ENCODE assay signal across 12 mouse cellular contexts in the genomic region with DNA sequence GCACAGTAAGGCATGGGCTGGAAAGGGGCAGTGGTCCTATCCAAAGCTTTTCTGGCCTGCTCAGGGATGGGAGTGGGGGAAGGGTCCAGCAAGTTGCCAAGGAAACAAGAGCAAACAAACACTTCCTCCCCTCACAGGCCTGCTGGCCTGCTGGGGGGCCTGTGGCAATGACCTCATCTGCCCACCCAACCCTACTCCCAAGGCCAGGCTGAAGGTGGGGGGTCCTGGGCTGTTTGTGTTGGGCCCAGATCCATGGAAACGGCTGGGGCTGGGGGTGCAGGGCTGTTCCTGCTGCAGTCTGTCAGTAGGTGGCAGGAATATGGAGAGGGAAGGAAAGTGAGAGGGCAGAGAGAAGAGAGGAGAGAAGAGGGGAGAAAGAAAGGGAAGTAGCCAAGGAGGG. TPM values are rescaled to one million over a fixed set of nuclear protein-coding genes. Genes with fewer than 3 reads are reported as not detected.
DNase-seq lines count a peak whose midpoint lies in the region; ATAC-seq and TF ChIP-seq lines count a peak whose summit lies in the region.
"Had no signal": no experiment of that assay in that cellular context is flagged by ENCODE, and none has a peak within 500 bp of the region (broad histone marks: within the 10 kb centered on the region; RNA-seq: fewer than 3 reads in every experiment).

No protein-coding gene starts in this region.

- H3K9me3 ChIP-seq in forebrain, embryonic 10.5 days = no peaks in the 10 kb centered on the region
- H3K9me3 ChIP-seq in forebrain, embryonic 16.5 days (ENCODE audit: control insufficient read depth, low read length) = no peaks in the 10 kb centered on the region
- H3K9me3 ChIP-seq in lung, embryonic 15.5 days = no peaks in the 10 kb centered on the region
- no peaks in the 10 kb centered on the region for H3K9me3 ChIP-seq in hindbrain, embryonic 12.5 days (replicated peaks)
- H3K9me3 ChIP-seq in midbrain, embryonic 14.5 days (ENCODE audit: control insufficient read depth, low read length) = no peaks in the 10 kb centered on the region

- WGBS in forebrain, embryonic 10.5 days = 21% methylated on average over 1 of the region's 1 CpGs
- 10% methylated on average over 1 of the region's 1 CpGs for WGBS in forebrain, embryonic 16.5 days
- WGBS in lung, embryonic 15.5 days = 0% methylated on average over 1 of the region's 1 CpGs
- WGBS in lung, adult 2 months = 22% methylated on average over 1 of the region's 1 CpGs
- 4% methylated on average over 1 of the region's 1 CpGs for WGBS in hindbrain, embryonic 12.5 days
- WGBS in midbrain, embryonic 14.5 days = 4% methylated on average over 1 of the region's 1 CpGs

- DNase-seq in forebrain, embryonic 10.5 days (ENCODE audit: extremely low spot score, low spot score) = peak; percentile 59
- DNase-seq in lung, adult 2 months = no peak
- DNase-seq in midbrain, embryonic 14.5 days = peak; percentile 8
- DNase-seq in thymus, postnatal 10 days (ENCODE audit: low spot score in 2 of 2) = no peak
- no peak for DNase-seq in urinary bladder, postnatal 10 days (ENCODE audit: low spot score)
- DNase-seq: cerebellum, adult 11-12 months; kidney, adult 18-20 months had no signal

- no peak overlapping the region for H3K4me3 ChIP-seq in forebrain, embryonic 10.5 days
- no peak overlapping the region for H3K4me3 ChIP-seq in forebrain, embryonic 16.5 days (replicated peaks; ENCODE audit: low read length)
- no peak overlapping the region for H3K4me3 ChIP-seq in lung, embryonic 15.5 days
- no peak overlapping the region for H3K4me3 ChIP-seq in lung, adult 2 months (replicated peaks; ENCODE audit: extremely low read depth, low read depth, low read length)
- H3K4me3 ChIP-seq in hindbrain, embryonic 12.5 days = no peak overlapping the region
- H3K4me3 ChIP-seq in midbrain, embryonic 14.5 days (replicated peaks; ENCODE audit: low read depth, low read length) = no peak overlapping the region
- H3K4me3 ChIP-seq: megakaryocyte, embryonic 14.5 days had no signal

- peaks cover 50% of the 10 kb centered on the region for H3K27me3 ChIP-seq in forebrain, embryonic 10.5 days (ENCODE audit: poor library complexity, severe bottlenecking)
- no peaks in the 10 kb centered on the region for H3K27me3 ChIP-seq in forebrain, embryonic 16.5 days (replicated peaks; ENCODE audit: control insufficient read depth, insufficient read depth, low read length)
- no peaks in the 10 kb centered on the region for H3K27me3 ChIP-seq in lung, embryonic 15.5 days
- 0 out of 2 replicates have a peak, but pooled peaks cover 3% of the 10 kb centered on the region for H3K27me3 ChIP-seq in hindbrain, embryonic 12.5 days
- H3K27me3 ChIP-seq in midbrain, embryonic 14.5 days (ENCODE audit: control insufficient read depth, insufficient read depth, low read length) = no peaks in the 10 kb centered on the region

- ATAC-seq in forebrain, embryonic 16.5 days = no peak
- peak; percentile 20; the same call in 1 of the 2 replicates for ATAC-seq in lung, embryonic 15.5 days (ENCODE audit: borderline replicate concordance, extremely low read depth, low FRiP score, low TSS enrichment)
- 0 out of 2 replicates have a peak, but pooled peaks have one; percentile 32 for ATAC-seq in hindbrain, embryonic 12.5 days (ENCODE audit: low FRiP score)
- ATAC-seq in midbrain, embryonic 14.5 days (ENCODE audit: low FRiP score, low TSS enrichment) = no peak

- H3K36me3 ChIP-seq in forebrain, embryonic 10.5 days (replicated peaks) = peaks cover 3% of the 10 kb centered on the region
- H3K36me3 ChIP-seq in forebrain, embryonic 16.5 days (ENCODE audit: control insufficient read depth, insufficient read depth) = no peaks in the 10 kb centered on the region
- no peaks in the 10 kb centered on the region for H3K36me3 ChIP-seq in lung, embryonic 15.5 days
- H3K36me3 ChIP-seq in hindbrain, embryonic 12.5 days = no peaks in the 10 kb centered on the region
- H3K36me3 ChIP-seq in midbrain, embryonic 14.5 days (ENCODE audit: control insufficient read depth, insufficient read depth, low read length) = no peaks in the 10 kb centered on the region

- H3K9ac ChIP-seq in forebrain, embryonic 16.5 days (replicated peaks; ENCODE audit: low read depth, low read length) = no peak overlapping the region
- no peak overlapping the region for H3K9ac ChIP-seq in lung, embryonic 15.5 days
- H3K9ac ChIP-seq in hindbrain, embryonic 12.5 days = no peak overlapping the region
- H3K9ac ChIP-seq in midbrain, embryonic 14.5 days (replicated peaks; ENCODE audit: low read length) = no peak overlapping the region

- peaks cover 56% of the 10 kb centered on the region for H3K4me1 ChIP-seq in forebrain, embryonic 10.5 days
- H3K4me1 ChIP-seq in forebrain, embryonic 16.5 days (replicated peaks; ENCODE audit: control insufficient read depth, insufficient read depth, low read length) = no peaks in the 10 kb centered on the region
- H3K4me1 ChIP-seq in lung, embryonic 15.5 days = peaks cover 8% of the 10 kb centered on the region
- H3K4me1 ChIP-seq in lung, adult 2 months (ENCODE audit: control insufficient read depth, insufficient read depth, low read length) = no peaks in the 10 kb centered on the region
- H3K4me1 ChIP-seq in hindbrain, embryonic 12.5 days = peaks cover 7% of the 10 kb centered on the region; the same call in 1 of the 2 replicates
- H3K4me1 ChIP-seq in midbrain, embryonic 14.5 days (ENCODE audit: control insufficient read depth, insufficient read depth, low read length) = no peaks in the 10 kb centered on the region
- H3K4me1 ChIP-seq: megakaryocyte, embryonic 14.5 days had no signal

- TF ChIP-seq POLR2A in lung, adult 2 months (IDR thresholded peaks at IDR 0.05; ENCODE audit: borderline replicate concordance, extremely low read depth, low read depth, low read length) = no peak

- H3K4me2 ChIP-seq in forebrain, embryonic 16.5 days (ENCODE audit: low read length) = no peak overlapping the region
- no peak overlapping the region for H3K4me2 ChIP-seq in lung, embryonic 15.5 days
- no peak overlapping the region for H3K4me2 ChIP-seq in hindbrain, embryonic 12.5 days (replicated peaks)
- no peak overlapping the region for H3K4me2 ChIP-seq in midbrain, embryonic 14.5 days (ENCODE audit: low read length)

- H3K27ac ChIP-seq in forebrain, embryonic 10.5 days = peak overlapping the region; percentile 62
- no peak overlapping the region for H3K27ac ChIP-seq in forebrain, embryonic 16.5 days (ENCODE audit: low read length)
- no peak overlapping the region for H3K27ac ChIP-seq in lung, embryonic 15.5 days
- H3K27ac ChIP-seq in hindbrain, embryonic 12.5 days = no peak overlapping the region
- H3K27ac ChIP-seq in midbrain, embryonic 14.5 days (replicated peaks; ENCODE audit: low read depth, low read length) = no peak overlapping the region

- TF ChIP-seq CTCF in lung, adult 2 months (IDR thresholded peaks at IDR 0.05; ENCODE audit: insufficient read depth, low read length) = no peak

RNA-seq across cellular contexts. Expression of a gene that starts 29.7 kb away (rescaled TPM):
- polyA plus RNA-seq in forebrain, embryonic 10.5 days (2016; fragmentation: Nextera tagmentation; extraction: Ambion mirVana) = 9.9 and 10.9 TPM in 2 replicates
- polyA plus RNA-seq in forebrain, embryonic 16.5 days (2015; fragmentation: Nextera tagmentation; extraction: Ambion mirVana) = 1.5 and 1.6 TPM in 2 replicates
- 3.0 and 3.1 TPM in 2 replicates for polyA plus RNA-seq in lung, embryonic 15.5 days (2015; fragmentation: Nextera tagmentation; extraction: Ambion mirVana)
- 6.9 and 7.8 TPM in 2 replicates for polyA plus RNA-seq in lung, adult 2 months (2012; rRNA removed)
- polyA plus RNA-seq in hindbrain, embryonic 12.5 days (2016; fragmentation: Nextera tagmentation; extraction: Ambion mirVana) = 6.1 and 6.9 TPM in 2 replicates
- polyA plus RNA-seq in midbrain, embryonic 14.5 days (2014; fragmentation: Nextera tagmentation; extraction: Ambion mirVana) = 1.6 and 1.7 TPM in 2 replicates

RNA-seq across cellular contexts. Expression of a gene that starts 39.1 kb away (rescaled TPM):
- not detected in 2 replicates for polyA plus RNA-seq in forebrain, embryonic 10.5 days (2016; fragmentation: Nextera tagmentation; extraction: Ambion mirVana)
- polyA plus RNA-seq in forebrain, embryonic 16.5 days (2015; fragmentation: Nextera tagmentation; extraction: Ambion mirVana) = not detected in 2 replicates
- not detected in 2 replicates for polyA plus RNA-seq in lung, embryonic 15.5 days (2015; fragmentation: Nextera tagmentation; extraction: Ambion mirVana)
- not detected in 2 replicates for polyA plus RNA-seq in lung, adult 2 months (2012; rRNA removed)
- polyA plus RNA-seq in hindbrain, embryonic 12.5 days (2016; fragmentation: Nextera tagmentation; extraction: Ambion mirVana) = not detected in 2 replicates
- polyA plus RNA-seq in midbrain, embryonic 14.5 days (2014; fragmentation: Nextera tagmentation; extraction: Ambion mirVana) = 0.17 TPM in 1 of 2 replicates, not detected in the other
- polyA plus RNA-seq: spleen, adult 2 months had no signal

RNA-seq across cellular contexts. Expression of a gene that starts 45.8 kb away (rescaled TPM):
- polyA plus RNA-seq in forebrain, embryonic 10.5 days (2016; fragmentation: Nextera tagmentation; extraction: Ambion mirVana) = 8.4 and 11.8 TPM in 2 replicates
- 0.35 and 0.73 TPM in 2 replicates for polyA plus RNA-seq in forebrain, embryonic 16.5 days (2015; fragmentation: Nextera tagmentation; extraction: Ambion mirVana)
- polyA plus RNA-seq in lung, embryonic 15.5 days (2015; fragmentation: Nextera tagmentation; extraction: Ambion mirVana) = 0.08 and 0.14 TPM in 2 replicates
- polyA plus RNA-seq in lung, adult 2 months (2012; rRNA removed) = 9.4 and 15.4 TPM in 2 replicates
- polyA plus RNA-seq in hindbrain, embryonic 12.5 days (2016; fragmentation: Nextera tagmentation; extraction: Ambion mirVana) = 5.0 and 8.0 TPM in 2 replicates
- 0.43 and 0.46 TPM in 2 replicates for polyA plus RNA-seq in midbrain, embryonic 14.5 days (2014; fragmentation: Nextera tagmentation; extraction: Ambion mirVana)
- polyA plus RNA-seq: spleen, adult 2 months had no signal

Comparison
In these comparisons a context has a peak if more than half of its experiments do, and no peak if none do; other contexts are left out.
1. DNase-seq: peak in forebrain, embryonic 10.5 days (single experiment) and midbrain, embryonic 14.5 days (single experiment); none in lung, adult 2 months (single experiment), thymus, postnatal 10 days (0 of 2) and urinary bladder, postnatal 10 days (single experiment).
2. ATAC-seq: peak in lung, embryonic 15.5 days (single experiment) and hindbrain, embryonic 12.5 days (single experiment); none in forebrain, embryonic 16.5 days (single experiment) and midbrain, embryonic 14.5 days (single experiment).